Mouse (Mus musculus) neural tube, embryonic 11.5 days (tissue): ENCODE results near the gene Ccdc54. TPM values are rescaled to one million over a fixed set of nuclear protein-coding genes. Genes with fewer than 3 reads are reported as not detected.

Experiments
- ATAC-seq: fragments of 200-750 bp; cut with Nextera tagmentation; 2 replicates; pipeline ENCODE4 v1.8.0; 2017; ENCODE audit warnings: moderate number of reproducible peaks, mild to moderate bottlenecking, moderate TSS enrichment, moderate library complexity; ENCODE audit not compliant: insufficient read depth, low FRiP score, low TSS enrichment
- DNase-seq: peaks from one replicate; pipeline ENCODE4 v3.0.0-alpha.2; 2015; ENCODE audit warnings: low spot score
- H3K27ac ChIP-seq: fragments of 300-500 bp; sonication (generic); 2 replicates; pipeline ENCODE4 v1.5.1; 2014; ENCODE audit warnings: low read depth, mild to moderate bottlenecking, low read length
- H3K27me3 ChIP-seq: fragments of 300-500 bp; sonication (generic); 2 replicates; pipeline ENCODE4 v1.6.1; 2014; ENCODE audit warnings: mild to moderate bottlenecking, low read length, mixed read lengths; ENCODE audit not compliant: control insufficient read depth, insufficient read depth
- H3K36me3 ChIP-seq: fragments of 300-500 bp; sonication (generic); 2 replicates; pipeline ENCODE4 v1.6.1; 2014; ENCODE audit warnings: mild to moderate bottlenecking, low read length, moderate library complexity, mixed read lengths; ENCODE audit not compliant: control insufficient read depth, insufficient read depth
- H3K4me1 ChIP-seq: fragments of 300-500 bp; sonication (generic); 2 replicates; pipeline ENCODE4 v1.6.1; 2014; ENCODE audit warnings: low read length, mixed read lengths; ENCODE audit not compliant: control insufficient read depth, insufficient read depth
- H3K4me2 ChIP-seq: fragments of 300-500 bp; sonication (generic); 2 replicates; pipeline ENCODE4 v1.6.1; 2014; ENCODE audit warnings: low read depth, mild to moderate bottlenecking, moderate library complexity
- H3K4me3 ChIP-seq: fragments of 300-500 bp; sonication (generic); 2 replicates; pipeline ENCODE4 v1.5.1; 2014; ENCODE audit warnings: low read depth, low read length
- H3K9ac ChIP-seq: fragments of 300-500 bp; sonication (generic); 2 replicates; pipeline ENCODE4 v1.6.1; 2014; ENCODE audit warnings: mild to moderate bottlenecking, low read length
- H3K9me3 ChIP-seq: fragments of 300-500 bp; sonication (generic); 2 replicates; pipeline ENCODE4 v1.6.1; 2016; ENCODE audit warnings: low read length; ENCODE audit not compliant: control insufficient read depth
- WGBS: fragments of 180-500 bp; shearing (Covaris S2); extraction: QIAGEN DNeasy Blood & Tissue Kit; methylation state at CpG from one replicate; pipeline ENCODE4 v1.1.7; 2014; 5-methylcytosine and 5-hydroxymethylcytosine counted together
- polyA plus RNA-seq: library from polyadenylated mRNA; unstranded; fragments of >200 nt; fragmentation: Nextera tagmentation; extraction: Ambion mirVana; gene quantifications from 2 replicates; pipeline ENCODE4 v1.2.1, GENCODE M21; 2014

The Ccdc54 gene
- not detected in 2 replicates for polyA plus RNA-seq

- no peak for DNase-seq
- Histone ChIP-seq H3K9ac (no peak within 1 kb of the TSS), H3K27me3 (no peaks in the 10 kb centered on the region), H3K4me1 (no peaks in the 10 kb centered on the region), H3K4me2 (no peak within 1 kb of the TSS), H3K36me3 (no peaks in the 10 kb centered on the region), H3K9me3 (no peaks in the 10 kb centered on the region), H3K4me3 (no peak within 1 kb of the TSS), H3K27ac (no peak within 1 kb of the TSS)
- ATAC-seq = no peak
These were observed at the start of gene Ccdc54 for GRCm38 (mm10) chr16:50591054-50591453. Gene Ccdc54, minus strand, starts transcription at chr16:50591154.

GRCm38 (mm10) chr16:50632585-50632984 lies 41.6 kb upstream of the Ccdc54 start:
- Histone ChIP-seq H3K4me1 (no peaks in the 10 kb centered on the region), H3K4me2 (no peak overlapping the region), H3K27me3 (no peaks in the 10 kb centered on the region), H3K27ac (no peak overlapping the region), H3K9ac (no peak overlapping the region), H3K36me3 (no peaks in the 10 kb centered on the region), H3K9me3 (no peaks in the 10 kb centered on the region), H3K4me3 (no peak overlapping the region)
- ATAC-seq (no peak), DNase-seq (no peak)
- 89% methylated on average over 2 of the region's 2 CpGs for WGBS

GRCm38 (mm10) chr16:50615569-50615968 lies 24.6 kb upstream of the Ccdc54 start:
- ATAC-seq (no peak), DNase-seq (no peak)
- Histone ChIP-seq H3K9me3 (no peaks in the 10 kb centered on the region), H3K4me2 (no peak overlapping the region), H3K27ac (no peak overlapping the region), H3K27me3 (no peaks in the 10 kb centered on the region), H3K4me3 (no peak overlapping the region), H3K36me3 (no peaks in the 10 kb centered on the region), H3K4me1 (no peaks in the 10 kb centered on the region), H3K9ac (no peak overlapping the region)
- 76% methylated on average over 7 of the region's 7 CpGs for WGBS

- Histone ChIP-seq H3K27me3 (no peaks in the 10 kb centered on the region), H3K9ac (no peak overlapping the region), H3K27ac (no peak overlapping the region), H3K4me2 (no peak overlapping the region), H3K36me3 (no peaks in the 10 kb centered on the region), H3K9me3 (no peaks in the 10 kb centered on the region), H3K4me1 (no peaks in the 10 kb centered on the region), H3K4me3 (no peak overlapping the region)
- DNase-seq (no peak), ATAC-seq (no peak)
- WGBS = 84% methylated on average over 4 of the region's 4 CpGs
These were observed 22.0 kb upstream of the Ccdc54 start for GRCm38 (mm10) chr16:50612944-50613343.

- Histone ChIP-seq H3K9me3 (no peaks in the 10 kb centered on the region), H3K27ac (no peak overlapping the region), H3K4me1 (no peaks in the 10 kb centered on the region), H3K4me2 (no peak overlapping the region), H3K27me3 (no peaks in the 10 kb centered on the region), H3K4me3 (no peak overlapping the region), H3K36me3 (no peaks in the 10 kb centered on the region), H3K9ac (no peak overlapping the region)
- no peak for DNase-seq
- ATAC-seq = no peak
- WGBS = 81% methylated on average over 5 of the region's 5 CpGs
These were observed 19.6 kb upstream of the Ccdc54 start for GRCm38 (mm10) chr16:50610580-50610979.

GRCm38 (mm10) chr16:50607776-50608562 lies 17.0 kb upstream of the Ccdc54 start:
- DNase-seq (no peak), ATAC-seq (no peak)
- Histone ChIP-seq H3K9me3 (no peaks in the 10 kb centered on the region), H3K27me3 (no peaks in the 10 kb centered on the region), H3K4me3 (no peak overlapping the region), H3K4me1 (no peaks in the 10 kb centered on the region), H3K27ac (no peak overlapping the region), H3K4me2 (no peak overlapping the region), H3K36me3 (no peaks in the 10 kb centered on the region), H3K9ac (no peak overlapping the region)
- WGBS = 54% methylated on average over 15 of the region's 15 CpGs

- WGBS = 57% methylated on average over 11 of the region's 11 CpGs
- Histone ChIP-seq H3K27me3 (no peaks in the 10 kb centered on the region), H3K4me3 (no peak overlapping the region), H3K4me1 (no peaks in the 10 kb centered on the region), H3K9ac (no peak overlapping the region), H3K27ac (no peak overlapping the region), H3K4me2 (no peak overlapping the region), H3K36me3 (no peaks in the 10 kb centered on the region), H3K9me3 (no peaks in the 10 kb centered on the region)
- ATAC-seq = no peak
- DNase-seq = no peak
These were observed 13.9 kb upstream of the Ccdc54 start for GRCm38 (mm10) chr16:50604826-50605225.

GRCm38 (mm10) chr16:50601947-50602346 lies 11.0 kb upstream of the Ccdc54 start:
- H3K27ac ChIP-seq = no peak overlapping the region
- no peaks in the 10 kb centered on the region for H3K9me3 ChIP-seq
- ATAC-seq (no peak), DNase-seq (no peak)
- no peaks in the 10 kb centered on the region for H3K27me3 ChIP-seq
- no peak overlapping the region for H3K4me3 ChIP-seq
- no peak overlapping the region for H3K4me2 ChIP-seq
- no peaks in the 10 kb centered on the region for H3K36me3 ChIP-seq
- no peaks in the 10 kb centered on the region for H3K4me1 ChIP-seq
- WGBS = 65% methylated on average over 3 of the region's 3 CpGs
- H3K9ac ChIP-seq = no peak overlapping the region

- Histone ChIP-seq H3K9ac (no peak overlapping the region), H3K36me3 (no peaks in the 10 kb centered on the region), H3K27ac (no peak overlapping the region), H3K4me2 (no peak overlapping the region), H3K9me3 (no peaks in the 10 kb centered on the region), H3K4me3 (no peak overlapping the region), H3K27me3 (no peaks in the 10 kb centered on the region), H3K4me1 (no peaks in the 10 kb centered on the region)
- WGBS = 92% methylated on average over 3 of the region's 3 CpGs
- ATAC-seq (no peak), DNase-seq (no peak)
These were observed 9.7 kb upstream of the Ccdc54 start for GRCm38 (mm10) chr16:50600665-50601064.
